Mouse (Mus musculus) left cerebral cortex, postnatal 25 days (tissue): ENCODE measurements around the gene Fgb. TPM values are rescaled to one million over a fixed set of nuclear protein-coding genes. Genes with fewer than 3 reads are reported as not detected.

Experiments
- DNase-seq, 2 experiments: peaks; one replicate each; pipeline ENCODE4 v3.0.0; 2022; ENCODE audit warnings: low spot score in 2 of 2, mixed read lengths in 1 of 2
- intact Hi-C: fragments of 180-260 bp; cut with DNase I; formaldehyde crosslinking; loops from one replicate; pipeline ENCODE4 v1.15.1; 2025
- total RNA-seq, 2 experiments: library from RNA; stranded (reverse); gene quantifications; 2 replicates each; pipeline ENCODE4 v1.2.3; 2021

The Fgb gene
- total RNA-seq, 2 experiments from 2014 or later: not detected

DNA sequence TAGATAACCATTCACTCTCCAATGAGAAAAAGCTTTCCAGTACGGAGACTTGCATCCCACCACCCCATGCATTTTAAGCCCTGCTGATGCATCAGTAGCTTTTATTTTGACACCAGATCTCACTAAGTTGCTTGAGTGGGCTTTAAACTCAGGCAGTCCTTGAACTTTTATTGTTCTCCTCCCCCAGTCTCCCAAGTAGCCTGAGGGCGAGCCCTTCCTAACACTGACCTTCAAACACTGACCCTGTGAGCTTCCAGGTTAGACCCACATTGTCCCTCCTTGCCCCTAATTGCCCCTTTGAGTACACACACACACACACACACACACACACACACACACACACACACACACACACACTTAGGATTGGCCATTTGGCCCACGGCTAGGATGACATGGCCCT, 53.0 kb downstream of the Fgb start:
- intact Hi-C loops: loop anchor here (10.0 kb wide), 1 partner anchor 908 kb away; no protein-coding TSS in a partner anchor
- DNase-seq: no peak

DNA sequence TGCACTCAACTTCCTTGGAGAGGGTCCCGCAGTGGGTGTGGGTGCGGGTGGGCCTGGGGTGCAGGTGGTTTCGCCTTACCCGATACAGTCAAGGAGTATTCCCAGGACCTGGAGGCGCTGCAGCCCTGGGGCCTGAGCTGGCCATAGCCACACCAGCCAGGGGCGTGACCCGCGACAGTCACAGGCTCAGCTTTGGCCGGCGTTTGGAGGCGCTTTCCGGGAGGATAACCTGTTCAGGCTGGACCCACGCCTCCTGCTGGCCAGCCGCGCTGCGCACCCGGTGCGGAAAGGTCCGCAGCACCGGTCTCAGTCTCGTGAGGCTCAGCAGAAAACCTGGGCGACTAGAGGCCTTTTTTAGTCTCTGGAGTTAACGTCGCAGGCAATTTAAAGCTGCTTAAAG, 54.3 kb downstream of the Fgb start:
- DNase-seq: no peak
- intact Hi-C loops: loop anchor here (10.0 kb wide), 1 partner anchor 909 kb away; no protein-coding TSS in a partner anchor

DNA sequence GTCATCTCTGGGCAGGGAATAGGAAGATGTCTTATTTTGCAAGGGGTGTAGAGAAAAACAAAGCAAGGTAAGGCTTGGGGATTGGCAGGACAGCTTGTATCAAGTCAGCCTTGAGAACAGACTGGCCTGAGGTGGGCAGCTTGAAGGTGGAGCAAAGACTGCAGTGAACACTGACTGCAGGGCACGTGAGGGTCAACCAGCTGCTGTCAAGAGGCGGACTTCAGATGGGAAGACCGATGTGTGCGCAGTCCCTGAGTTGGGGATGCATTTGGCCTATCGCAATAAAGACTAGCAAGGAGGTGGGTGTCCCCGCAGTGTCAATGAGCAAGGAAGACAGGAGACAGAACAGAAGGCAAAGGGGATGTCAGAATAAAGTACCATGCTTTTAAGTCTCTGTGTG, 56.7 kb downstream of the Fgb start:
- intact Hi-C loops: loop anchor here (10.0 kb wide), 1 partner anchor 912 kb away; no protein-coding TSS in a partner anchor
- DNase-seq: no peak

DNA sequence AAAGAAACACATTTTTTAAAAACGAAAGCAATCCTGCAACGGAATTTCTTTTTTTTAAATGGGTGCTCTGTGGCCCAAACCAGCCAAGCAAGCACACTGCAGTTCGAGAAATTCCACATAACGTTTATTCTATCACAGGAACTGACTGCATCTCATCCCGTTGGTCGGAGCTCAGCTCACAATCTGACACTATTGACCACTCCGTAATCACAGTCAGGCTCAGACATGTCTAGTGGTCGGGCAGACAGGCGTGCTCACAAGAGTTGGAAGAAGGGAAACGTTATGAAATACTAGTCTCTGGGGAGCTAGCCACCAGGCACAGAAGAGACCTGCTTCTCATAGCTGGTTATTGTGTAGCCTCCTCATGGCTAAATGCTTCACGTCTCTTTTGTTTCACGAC, 57.7 kb downstream of the Fgb start:
- no peak for DNase-seq
- intact Hi-C loops: loop anchor here (10.0 kb wide), 1 partner anchor 913 kb away; no protein-coding TSS in a partner anchor

Other genes with a start within 250 kb of the Fgb start
- under 1 TPM; 0.34 to 0.57 TPM for gene Rbm46, start 173.4 kb downstream of the Fgb start, total RNA-seq
- gene Lrat, start 145.9 kb downstream of the Fgb start, total RNA-seq: under 1 TPM in 1 of 2 experiments, not detected in 1; 0.11 TPM
- not detected for gene Fgg, start 42.1 kb downstream of the Fgb start, total RNA-seq
- gene Fga, start 23.8 kb downstream of the Fgb start, total RNA-seq: not detected
- 10 to 100 TPM; 38.6 to 41.9 TPM for gene Plrg1, start 5.7 kb upstream of the Fgb start, total RNA-seq
- 1 to 10 TPM; 2.2 to 4.7 TPM for gene Dchs2, start 78.1 kb upstream of the Fgb start, total RNA-seq